Mouse (Mus musculus) lung, postnatal 0 days (tissue): ENCODE measurements around the gene Mroh2a. TPM values are rescaled to one million over a fixed set of nuclear protein-coding genes. Genes with fewer than 3 reads are reported as not detected.

Experiments
- ATAC-seq: fragments of 200-750 bp; cut with Nextera tagmentation; 2 replicates; pipeline ENCODE4 v1.8.0; 2017; ENCODE audit warnings: moderate library complexity
- DNase-seq: peaks from one replicate; pipeline ENCODE4 v3.0.0-alpha.2; 2016; ENCODE audit warnings: low spot score
- H3K27ac ChIP-seq: fragments of 300-500 bp; sonication (generic); 2 replicates; pipeline ENCODE4 v1.5.1; 2014; ENCODE audit warnings: antibody characterized with exemption, mild to moderate bottlenecking, low read length, mixed read lengths
- H3K27me3 ChIP-seq: fragments of 300-500 bp; sonication (generic); replicated peaks from 2 replicates; pipeline ENCODE4 v1.6.1; 2014; ENCODE audit warnings: low read length, mixed read lengths; ENCODE audit not compliant: insufficient read depth
- H3K36me3 ChIP-seq: fragments of 300-500 bp; sonication (generic); 2 replicates; pipeline ENCODE4 v1.6.1; 2014; ENCODE audit warnings: low read length, mixed read lengths; ENCODE audit not compliant: insufficient read depth
- H3K4me1 ChIP-seq: fragments of 300-500 bp; sonication (generic); 2 replicates; pipeline ENCODE4 v1.6.1; 2014; ENCODE audit warnings: antibody characterized with exemption, low read depth, low read length, mixed read lengths; ENCODE audit not compliant: insufficient read depth
- H3K4me2 ChIP-seq: fragments of 300-500 bp; sonication (generic); replicated peaks from 2 replicates; pipeline ENCODE4 v1.6.1; 2014; ENCODE audit warnings: low read depth, mild to moderate bottlenecking, low read length, moderate library complexity, mixed read lengths
- H3K4me3 ChIP-seq: fragments of 300-500 bp; sonication (generic); 2 replicates; pipeline ENCODE4 v1.5.1; 2014; ENCODE audit warnings: low read depth, low read length
- H3K9ac ChIP-seq: fragments of 300-500 bp; sonication (generic); replicated peaks from 2 replicates; pipeline ENCODE4 v1.6.1; 2014; ENCODE audit warnings: low read depth, mild to moderate bottlenecking
- H3K9me3 ChIP-seq: fragments of 300-500 bp; sonication (generic); 2 replicates; pipeline ENCODE4 v1.6.1; 2016; ENCODE audit warnings: low read length, mixed read lengths
- CTCF ChIP-seq: IDR thresholded peaks from 2 replicates; pipeline ENCODE4 v1.5.1; 2016; ENCODE audit warnings: antibody characterized with exemption, mild to moderate bottlenecking
- EP300 ChIP-seq: IDR thresholded peaks from 2 replicates; pipeline ENCODE4 v1.6.1; 2016; ENCODE audit warnings: antibody characterized with exemption, mild to moderate bottlenecking, control low read depth
- WGBS: fragments of 180-500 bp; shearing (Covaris S2); extraction: QIAGEN DNeasy Blood & Tissue Kit; methylation state at CpG from one replicate; pipeline ENCODE4 v1.1.7; 2014; 5-methylcytosine and 5-hydroxymethylcytosine counted together
- polyA plus RNA-seq: library from polyadenylated mRNA; unstranded; fragments of >200 nt; fragmentation: Nextera tagmentation; extraction: Ambion mirVana; gene quantifications from 2 replicates; pipeline ENCODE4 v1.2.1, GENCODE M21; 2015

Mroh2a gene
- polyA plus RNA-seq, 1 experiment from 2014 or later, result 0.43 TPM

GRCm38 (mm10) chr1:88275698-88276523 lies 49.1 kb downstream of the Mroh2a start:
- peaks cover 16% of the 10 kb centered on the region; the same call in 1 of the 2 replicates for H3K4me1 ChIP-seq
- peak overlapping the region; percentile 68 for H3K4me2 ChIP-seq
- WGBS, result 60% methylated on average over 13 of the region's 13 CpGs
- no peak overlapping the region for H3K27ac ChIP-seq
- peak overlapping the region; percentile 65; the same call in 1 of the 2 replicates for H3K4me3 ChIP-seq
- H3K9me3 ChIP-seq, result no peaks in the 10 kb centered on the region
- H3K9ac ChIP-seq, result peak overlapping the region; percentile 50
- no peaks in the 10 kb centered on the region for H3K27me3 ChIP-seq
- H3K36me3 ChIP-seq, result peaks cover 6% of the 10 kb centered on the region; the same call in 1 of the 2 replicates
- no peak for DNase-seq
- no peak for ATAC-seq
- TF ChIP-seq EP300 (no peak), CTCF (no peak)

GRCm38 (mm10) chr1:88276524-88277097 lies 49.8 kb downstream of the Mroh2a start:
- H3K4me3 ChIP-seq, result peak overlapping the region; percentile 65
- H3K9me3 ChIP-seq, result no peaks in the 10 kb centered on the region
- H3K4me1 ChIP-seq, result peaks cover 16% of the 10 kb centered on the region; the same call in 1 of the 2 replicates
- H3K36me3 ChIP-seq, result peaks cover 6% of the 10 kb centered on the region; the same call in 1 of the 2 replicates
- H3K27me3 ChIP-seq, result no peaks in the 10 kb centered on the region
- WGBS, result 13% methylated on average over 10 of the region's 10 CpGs
- ATAC-seq (peak; percentile 2; the same call in 1 of the 2 replicates), DNase-seq (peak; percentile 71)
- peak overlapping the region; percentile 57 for H3K27ac ChIP-seq
- H3K4me2 ChIP-seq, result peak overlapping the region; percentile 68
- peak overlapping the region; percentile 50 for H3K9ac ChIP-seq
- no peak for TF ChIP-seq EP300
- TF ChIP-seq CTCF, result no peak

- Histone ChIP-seq H3K4me2 (peak within 1 kb of the TSS; percentile 68), H3K9ac (peak within 1 kb of the TSS; percentile 50), H3K4me3 (peak within 1 kb of the TSS; percentile 65), H3K27me3 (no peaks in the 10 kb centered on the region), H3K9me3 (no peaks in the 10 kb centered on the region), H3K4me1 (peaks cover 16% of the 10 kb centered on the region; the same call in 1 of the 2 replicates), H3K27ac (peak within 1 kb of the TSS; percentile 57), H3K36me3 (peaks cover 6% of the 10 kb centered on the region; the same call in 1 of the 2 replicates)
- ATAC-seq, result peak; percentile 96
- 2% methylated on average over 50 of the region's 50 CpGs for WGBS
- peak; percentile 100 for DNase-seq
- TF ChIP-seq CTCF (peak; percentile 100), EP300 (no peak)
Observed at GRCm38 (mm10) chr1:88277098-88277817, 50.5 kb downstream of the Mroh2a start, which contains the start of the genes Hjurp and Trpm8. Gene Hjurp, minus strand, starts transcription at chr1:88277633. Gene Trpm8, plus strand, starts transcription at chr1:88277661.

DNA sequence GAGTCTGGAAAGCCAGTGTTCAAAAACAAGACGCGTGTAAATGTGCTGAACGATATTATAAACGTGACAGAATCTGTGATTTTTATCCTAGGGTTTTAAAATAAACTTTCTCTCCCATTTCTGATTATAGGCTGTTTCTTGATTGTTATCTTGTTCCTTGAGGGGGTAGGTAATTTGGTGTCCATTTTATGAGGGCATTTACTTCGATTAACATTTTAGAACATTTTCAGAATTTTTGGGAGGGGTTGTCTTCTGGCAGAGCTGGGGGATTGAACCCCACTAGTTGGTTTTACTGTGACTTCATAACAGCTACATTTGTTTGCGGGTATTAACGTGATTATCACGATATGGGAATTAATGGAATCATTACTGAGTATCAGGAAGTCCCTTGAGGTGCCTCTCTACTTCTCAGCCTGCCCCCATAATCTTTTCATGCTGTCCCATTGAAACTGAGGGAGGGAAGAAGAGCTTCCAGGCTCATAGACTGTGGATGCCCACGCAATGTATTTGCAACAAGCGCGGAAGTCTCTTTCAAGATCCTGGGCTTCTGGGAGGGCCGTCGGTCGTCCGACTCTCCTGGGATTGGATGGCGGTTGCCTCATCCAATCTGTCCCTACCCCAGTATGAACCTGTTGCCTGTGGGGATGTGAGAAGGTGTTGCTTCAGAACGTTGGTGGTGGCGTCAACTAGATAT lies 51.2 kb downstream of the Mroh2a start:
- Histone ChIP-seq H3K27me3 (no peaks in the 10 kb centered on the region), H3K4me1 (peaks cover 16% of the 10 kb centered on the region; the same call in 1 of the 2 replicates), H3K9ac (peak overlapping the region; percentile 50; the same call in 1 of the 2 replicates), H3K9me3 (no peaks in the 10 kb centered on the region), H3K36me3 (peaks cover 6% of the 10 kb centered on the region; the same call in 1 of the 2 replicates), H3K4me2 (peak overlapping the region; percentile 68), H3K27ac (0 out of 2 replicates have a peak overlapping the region, but pooled peaks have one; percentile 0), H3K4me3 (peak overlapping the region; percentile 65)
- 66% methylated on average over 18 of the region's 18 CpGs for WGBS
- TF ChIP-seq CTCF, result no peak
- TF ChIP-seq EP300, result no peak
- ATAC-seq (no peak), DNase-seq (no peak)

- DNase-seq (peak; percentile 83), ATAC-seq (no peak)
- TF ChIP-seq EP300 (no peak), CTCF (no peak)
- WGBS, result 47% methylated on average over 9 of the region's 9 CpGs
- Histone ChIP-seq H3K9ac (no peak overlapping the region), H3K4me3 (no peak overlapping the region), H3K9me3 (peaks cover 7% of the 10 kb centered on the region; the same call in 1 of the 2 replicates), H3K27me3 (no peaks in the 10 kb centered on the region), H3K4me2 (no peak overlapping the region), H3K27ac (0 out of 2 replicates have a peak overlapping the region, but pooled peaks have one; percentile 0), H3K4me1 (peaks cover 16% of the 10 kb centered on the region; the same call in 1 of the 2 replicates), H3K36me3 (peaks cover 1% of the 10 kb centered on the region; the same call in 1 of the 2 replicates)
Observed at GRCm38 (mm10) chr1:88279111-88280005, 52.6 kb downstream of the Mroh2a start.
